Mouse (Mus musculus) kidney, adult 18-20 months (tissue): ENCODE results near the gene Platr17.
"Not testable (repeated sequence)": the region's sequence is repeated elsewhere in the genome, so short reads cannot be mapped to it uniquely, and the experiment has no call there.

Experiments used
- DNase-seq: peaks from one replicate; pipeline ENCODE4 v3.0.0; 2021

The Platr17 gene

GRCm38 (mm10) chr17:33903911-33904651 lies 854 bp upstream of the Platr17 start:
- DNase-seq: not testable (repeated sequence)

DNA sequence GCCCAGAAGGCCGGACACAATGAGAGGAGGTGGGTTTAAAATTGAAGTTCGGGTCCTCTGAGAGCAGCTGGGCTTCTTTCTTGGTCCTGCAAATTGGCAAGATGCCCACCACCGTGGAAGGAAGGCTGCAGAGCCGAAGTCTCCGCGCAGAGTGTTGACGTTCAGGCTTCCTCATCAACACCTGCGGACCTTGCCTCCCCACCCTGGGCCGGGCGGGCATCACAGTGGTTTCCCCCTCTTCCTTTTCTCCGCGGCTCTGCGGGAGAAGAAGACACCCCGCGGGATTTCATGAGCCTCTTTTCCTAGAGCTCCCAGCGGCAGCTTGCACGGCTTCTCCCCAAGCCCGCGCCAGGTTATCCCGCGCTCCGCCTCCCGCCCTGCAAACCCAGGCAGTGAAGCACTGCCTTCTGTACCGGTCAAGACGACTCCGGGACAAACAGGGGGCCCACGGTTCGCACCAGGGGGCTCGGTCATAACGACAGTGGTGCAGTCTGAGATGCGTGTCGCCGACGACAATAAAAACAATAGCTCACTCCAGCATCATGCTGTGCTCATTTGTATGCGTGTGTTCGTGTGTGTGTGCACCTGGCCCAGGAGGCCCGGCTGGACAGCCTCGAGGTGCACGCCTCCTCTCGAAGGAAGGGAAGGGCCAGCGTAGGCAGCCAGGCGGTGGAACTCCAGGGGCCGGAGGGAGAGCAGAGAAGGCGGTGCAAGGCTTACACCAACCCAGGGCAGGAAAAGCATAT lies 3.6 kb downstream of the Platr17 start:
- peak; percentile 65 for DNase-seq

GRCm38 (mm10) chr17:33909077-33909868 lies 4.3 kb downstream of the Platr17 start, which contains the start of gene Daxx:
Gene Daxx, plus strand, starts transcription at chr17:33909414.
- DNase-seq: peak; percentile 99

GRCm38 (mm10) chr17:33909869-33910250 lies 4.9 kb downstream of the Platr17 start:
- peak; percentile 52 for DNase-seq

DNA sequence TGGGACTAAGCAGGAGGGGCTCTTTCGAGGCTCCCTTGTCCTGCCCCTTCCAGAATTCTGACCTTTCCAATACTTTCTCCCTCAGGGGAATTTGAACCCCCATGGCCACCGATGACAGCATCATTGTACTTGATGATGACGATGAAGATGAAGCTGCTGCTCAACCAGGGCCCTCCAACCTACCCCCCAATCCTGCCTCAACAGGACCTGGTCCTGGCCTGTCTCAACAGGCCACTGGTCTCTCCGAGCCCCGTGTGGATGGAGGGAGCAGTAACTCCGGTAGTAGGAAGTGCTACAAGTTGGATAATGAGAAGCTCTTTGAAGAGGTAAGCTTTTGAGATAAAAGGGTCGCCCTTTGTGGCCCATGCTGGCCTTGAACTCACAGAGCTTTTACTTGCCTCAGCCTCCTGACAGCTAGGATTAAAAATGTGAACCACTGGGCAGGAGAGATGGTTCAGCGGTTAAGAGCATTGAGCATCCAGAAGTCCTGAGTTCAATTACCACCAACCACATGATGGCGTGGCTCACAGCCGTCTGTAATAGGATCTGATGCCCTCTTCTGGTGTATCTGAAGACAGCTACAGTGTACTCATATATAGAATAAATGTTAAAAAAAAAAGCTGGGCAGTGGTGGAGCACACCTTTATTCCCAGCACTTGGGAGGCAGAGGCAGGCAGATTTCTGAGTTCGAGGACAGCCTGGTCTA lies 5.6 kb downstream of the Platr17 start:
- no peak for DNase-seq

GRCm38 (mm10) chr17:33911052-33911812 lies 6.3 kb downstream of the Platr17 start:
- no peak for DNase-seq

DNA sequence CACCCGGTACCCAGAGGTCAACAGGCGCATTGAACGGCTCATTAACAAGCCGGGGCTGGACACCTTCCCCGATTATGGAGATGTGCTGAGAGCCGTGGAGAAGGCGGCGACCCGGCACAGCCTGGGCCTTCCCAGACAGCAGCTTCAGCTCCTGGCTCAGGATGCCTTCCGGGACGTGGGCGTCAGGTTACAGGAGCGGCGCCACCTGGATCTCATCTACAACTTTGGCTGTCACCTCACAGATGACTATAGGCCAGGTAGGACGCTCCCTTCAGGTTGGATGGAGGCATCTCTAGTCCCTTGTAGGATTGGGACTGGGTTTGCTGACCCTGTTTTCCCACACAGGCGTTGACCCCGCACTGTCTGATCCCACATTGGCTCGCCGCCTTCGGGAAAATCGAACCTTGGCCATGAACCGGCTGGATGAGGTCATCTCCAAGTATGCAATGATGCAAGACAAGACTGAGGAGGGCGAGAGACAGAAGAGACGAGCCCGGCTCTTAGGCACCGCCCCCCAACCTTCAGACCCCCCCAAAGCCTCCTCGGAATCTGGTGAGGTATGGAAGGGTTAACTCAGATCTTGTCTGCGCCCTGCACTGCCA lies 7.0 kb downstream of the Platr17 start:
- DNase-seq: no peak

DNA sequence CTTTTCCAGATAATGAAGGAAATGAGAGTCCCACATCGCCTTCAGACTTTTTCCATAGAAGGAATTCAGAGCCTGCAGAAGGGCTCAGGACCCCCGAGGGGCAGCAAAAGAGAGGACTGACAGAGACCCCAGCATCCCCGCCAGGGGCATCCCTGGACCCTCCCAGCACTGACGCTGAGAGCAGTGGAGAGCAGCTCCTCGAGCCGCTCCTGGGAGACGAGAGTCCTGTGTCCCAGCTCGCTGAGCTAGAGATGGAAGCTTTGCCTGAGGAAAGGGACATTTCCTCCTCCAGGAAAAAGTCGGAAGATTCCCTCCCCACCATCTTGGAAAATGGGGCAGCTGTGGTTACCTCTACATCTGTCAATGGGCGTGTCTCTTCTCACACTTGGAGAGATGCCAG lies 8.3 kb downstream of the Platr17 start:
- no peak for DNase-seq

DNA sequence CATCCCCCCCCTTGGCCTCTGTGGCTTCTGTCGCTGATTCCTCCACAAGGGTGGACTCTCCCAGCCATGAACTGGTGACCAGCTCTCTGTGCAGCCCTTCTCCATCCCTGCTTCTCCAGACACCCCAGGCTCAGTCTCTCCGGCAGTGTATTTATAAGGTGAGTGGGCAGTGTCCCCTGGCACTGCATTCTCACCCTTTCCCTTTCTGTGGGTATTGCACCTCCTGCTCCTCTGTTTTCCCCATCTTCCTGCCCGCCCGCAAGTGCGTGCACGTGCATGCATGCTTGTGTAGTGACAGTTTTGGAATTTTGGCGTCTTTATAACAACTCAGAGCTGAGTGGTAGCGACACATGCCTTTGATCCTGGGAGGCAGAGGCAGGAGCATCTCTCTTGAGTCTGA lies 9.0 kb downstream of the Platr17 start:
- DNase-seq: no peak

- no peak for DNase-seq
Measured at GRCm38 (mm10) chr17:33914969-33915391, 10.0 kb downstream of the Platr17 start.

- peak; percentile 96 for DNase-seq
Measured at GRCm38 (mm10) chr17:33915671-33916250, 10.8 kb downstream of the Platr17 start, which contains the start of the genes Tapbp and Zbtb22. Gene Tapbp, plus strand, starts transcription at chr17:33915899. Gene Zbtb22, plus strand, starts transcription at chr17:33915904.

DNA sequence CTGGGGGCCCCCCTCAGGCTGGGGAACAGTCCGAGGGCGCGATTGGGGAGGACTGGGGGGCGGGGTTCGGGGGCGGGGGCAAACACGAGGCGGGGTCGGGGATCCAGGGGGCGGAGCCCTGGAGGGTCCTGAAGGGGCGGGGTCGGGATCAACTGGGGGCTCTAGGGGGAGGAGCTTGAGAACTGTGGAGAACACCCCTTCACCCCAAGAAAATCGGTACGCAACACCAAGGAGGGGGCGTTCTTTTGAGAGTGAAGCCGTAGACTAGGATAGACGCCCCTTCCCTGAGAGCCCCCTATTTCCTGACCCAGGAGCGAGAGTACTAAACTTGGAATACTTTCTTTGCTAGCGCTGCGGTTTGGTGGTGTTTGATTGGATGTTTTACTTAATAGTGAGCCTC lies 11.4 kb downstream of the Platr17 start:
- DNase-seq: no peak

DNA sequence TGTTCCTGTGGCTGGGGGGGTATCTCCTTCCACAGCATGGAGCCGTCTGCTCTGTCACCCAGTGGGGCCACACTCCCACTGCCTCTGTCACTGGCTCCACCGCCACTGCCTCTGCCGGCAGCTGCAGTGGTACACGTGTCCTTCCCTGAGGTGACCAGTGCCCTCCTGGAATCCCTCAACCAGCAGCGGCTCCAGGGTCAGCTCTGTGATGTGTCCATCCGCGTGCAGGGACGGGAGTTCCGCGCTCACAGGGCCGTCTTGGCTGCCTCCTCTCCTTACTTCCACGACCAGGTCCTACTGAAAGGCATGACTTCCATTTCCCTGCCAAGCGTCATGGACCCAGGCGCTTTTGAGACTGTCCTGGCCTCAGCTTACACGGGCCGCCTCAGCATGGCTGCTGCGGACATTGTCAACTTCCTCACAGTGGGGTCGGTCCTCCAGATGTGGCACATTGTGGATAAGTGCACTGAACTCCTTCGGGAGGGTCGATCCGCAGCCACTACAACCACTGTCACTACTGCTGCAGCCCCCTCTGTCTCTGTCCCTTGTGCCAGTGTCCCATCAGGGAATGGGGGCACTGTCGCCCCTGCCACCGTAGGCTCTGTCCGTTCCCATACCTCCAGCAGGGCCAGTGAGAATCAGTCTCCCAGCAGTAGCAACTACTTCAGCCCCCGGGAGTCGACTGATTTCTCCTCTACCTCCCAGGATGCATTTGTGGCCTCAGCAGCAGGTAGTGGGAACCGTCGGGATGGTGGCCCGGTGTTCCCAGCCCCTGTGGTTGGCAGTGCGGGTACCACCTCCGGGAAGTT lies 12.1 kb downstream of the Platr17 start:
- DNase-seq: no peak

DNA sequence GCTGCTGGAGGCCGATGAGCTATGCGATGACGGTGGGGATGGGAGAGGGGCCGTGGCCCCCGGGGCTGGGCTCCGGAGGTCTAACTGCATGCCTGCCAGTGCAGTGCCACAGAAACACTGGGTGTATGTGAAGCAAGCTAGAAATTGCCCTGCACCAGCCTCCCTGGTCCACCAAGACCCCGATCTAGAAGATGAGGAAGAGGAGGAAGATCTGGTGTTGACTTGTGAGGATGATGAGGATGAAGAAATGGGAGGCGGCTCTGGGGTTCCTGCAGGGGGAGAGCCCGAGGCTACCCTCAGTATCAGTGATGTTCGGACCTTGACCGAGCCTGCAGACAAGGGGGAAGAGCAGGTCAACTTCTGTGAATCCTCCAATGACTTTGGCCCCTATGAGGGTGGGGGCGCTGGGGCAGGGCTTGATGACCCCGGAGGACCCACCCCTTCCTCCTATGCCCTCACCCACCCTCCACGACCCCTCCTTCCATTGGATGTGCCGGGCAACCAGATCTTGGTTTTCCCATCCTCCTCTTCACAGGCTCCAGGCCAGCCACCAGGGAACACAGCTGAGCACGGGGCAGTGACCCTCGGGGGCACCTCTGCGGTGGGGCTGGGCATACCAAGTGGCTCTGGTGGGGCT lies 12.8 kb downstream of the Platr17 start:
- DNase-seq: no peak

GRCm38 (mm10) chr17:33918293-33919203 lies 13.6 kb downstream of the Platr17 start:
- DNase-seq: no peak

GRCm38 (mm10) chr17:33919351-33920281 lies 14.7 kb downstream of the Platr17 start:
- peak; percentile 82 for DNase-seq
